Mouse (Mus musculus) ES-Bruce4 (cell line): ENCODE data around the gene Ccr2. TPM values are rescaled to one million over a fixed set of nuclear protein-coding genes. Genes with fewer than 3 reads are reported as not detected.
"Not testable (repeated sequence)": the region's sequence is repeated elsewhere in the genome, so short reads cannot be mapped to it uniquely, and the experiment has no call there.

Source experiments
- H3K27ac ChIP-seq: 2 replicates; pipeline ENCODE4 v1.5.1; 2012; ENCODE audit warnings: low read length, inconsistent platforms; ENCODE audit not compliant: insufficient read depth
- H3K27me3 ChIP-seq: 2 replicates; pipeline ENCODE4 v1.6.1; 2012; ENCODE audit warnings: mild to moderate bottlenecking, low read length, inconsistent platforms; ENCODE audit not compliant: control insufficient read depth, poor library complexity, insufficient read depth, severe bottlenecking
- H3K36me3 ChIP-seq: 2 replicates; pipeline ENCODE4 v1.6.1; 2012; ENCODE audit warnings: inconsistent platforms, mild to moderate bottlenecking, low read length, moderate library complexity; ENCODE audit not compliant: control insufficient read depth, poor library complexity, insufficient read depth, severe bottlenecking
- H3K4me1 ChIP-seq: one replicate; pipeline ENCODE4 v1.8.1; 2011; ENCODE audit warnings: low read length; ENCODE audit not compliant: control insufficient read depth, insufficient read depth
- H3K4me3 ChIP-seq: 2 replicates; pipeline ENCODE4 v1.5.1; 2011; ENCODE audit warnings: low read depth, mild to moderate bottlenecking, low read length
- H3K9ac ChIP-seq: 2 replicates; pipeline ENCODE4 v1.6.1; 2012; ENCODE audit warnings: low read depth, mild to moderate bottlenecking, inconsistent platforms; ENCODE audit not compliant: poor library complexity, severe bottlenecking
- H3K9me3 ChIP-seq: replicated peaks from 2 replicates; pipeline ENCODE4 v1.6.1; 2012; ENCODE audit warnings: mild to moderate bottlenecking, low read length, inconsistent platforms; ENCODE audit not compliant: control insufficient read depth, poor library complexity, insufficient read depth, severe bottlenecking
- CTCF ChIP-seq: IDR thresholded peaks from one replicate; pipeline ENCODE4 v1.8.1; 2011; ENCODE audit warnings: low read depth, low read length
- EP300 ChIP-seq: IDR thresholded peaks from 2 replicates; pipeline ENCODE4 v1.6.1; 2011; ENCODE audit warnings: low read depth, low read length; ENCODE audit not compliant: insufficient read depth
- POLR2A ChIP-seq: IDR thresholded peaks from one replicate; pipeline ENCODE4 v1.8.1; 2011; ENCODE audit warnings: low read length; ENCODE audit not compliant: insufficient read depth
- polyA plus RNA-seq: library from polyadenylated mRNA; stranded (reverse); fragments of >200 nt; gene quantifications from 2 replicates; pipeline ENCODE4 v1.2.4, GENCODE M21; 2011; ENCODE audit warnings: low read depth; ENCODE audit not compliant: missing spikeins, insufficient read depth, insufficient read length

Ccr2 gene
- polyA plus RNA-seq, 1 experiment, result not detected

- Histone ChIP-seq H3K36me3 (no peaks in the 10 kb centered on the region), H3K4me1 (no peaks in the 10 kb centered on the region), H3K27me3 (no peaks in the 10 kb centered on the region), H3K9me3 (no peaks in the 10 kb centered on the region), H3K4me3 (no peak overlapping the region), H3K9ac (no peak overlapping the region), H3K27ac (no peak overlapping the region)
- TF ChIP-seq CTCF (no peak), POLR2A (no peak), EP300 (no peak)
Observed at GRCm38 (mm10) chr9:124066572-124067103, 35.1 kb upstream of the Ccr2 start.

- Histone ChIP-seq H3K27ac (no peak overlapping the region), H3K36me3 (no peaks in the 10 kb centered on the region), H3K4me3 (no peak overlapping the region), H3K9ac (no peak overlapping the region), H3K9me3 (no peaks in the 10 kb centered on the region), H3K4me1 (no peaks in the 10 kb centered on the region), H3K27me3 (no peaks in the 10 kb centered on the region)
- TF ChIP-seq POLR2A, result no peak
- TF ChIP-seq EP300, result no peak
- TF ChIP-seq CTCF, result no peak
Observed at GRCm38 (mm10) chr9:124068098-124069058, 33.4 kb upstream of the Ccr2 start.

GRCm38 (mm10) chr9:124071506-124071905 is 30.2 kb upstream of the Ccr2 start:
- Histone ChIP-seq H3K36me3 (no peaks in the 10 kb centered on the region), H3K4me1 (no peaks in the 10 kb centered on the region), H3K9ac (no peak overlapping the region), H3K27me3 (no peaks in the 10 kb centered on the region), H3K9me3 (no peaks in the 10 kb centered on the region), H3K4me3 (no peak overlapping the region), H3K27ac (no peak overlapping the region)
- TF ChIP-seq CTCF, result no peak

- H3K4me1 ChIP-seq, result no peaks in the 10 kb centered on the region
- no peaks in the 10 kb centered on the region for H3K9me3 ChIP-seq
- no peaks in the 10 kb centered on the region for H3K27me3 ChIP-seq
- H3K9ac ChIP-seq, result no peak overlapping the region
- no peak overlapping the region for H3K27ac ChIP-seq
- H3K4me3 ChIP-seq, result no peak overlapping the region
- H3K36me3 ChIP-seq, result no peaks in the 10 kb centered on the region
- no peak for TF ChIP-seq POLR2A
- TF ChIP-seq CTCF, result no peak
Observed at GRCm38 (mm10) chr9:124079803-124080202, 21.9 kb upstream of the Ccr2 start.

- H3K9me3 ChIP-seq, H3K27ac ChIP-seq, H3K36me3 ChIP-seq, H3K4me1 ChIP-seq, H3K4me3 ChIP-seq, H3K9ac ChIP-seq, H3K27me3 ChIP-seq: not testable (repeated sequence)
Observed at GRCm38 (mm10) chr9:124080471-124080870, 21.3 kb upstream of the Ccr2 start.

GRCm38 (mm10) chr9:124090441-124090840 is 11.3 kb upstream of the Ccr2 start:
- H3K9me3 ChIP-seq, result no peaks in the 10 kb centered on the region
- H3K27ac ChIP-seq, result no peak overlapping the region
- H3K4me3 ChIP-seq, result no peak overlapping the region
- H3K27me3 ChIP-seq, result no peaks in the 10 kb centered on the region
- TF ChIP-seq CTCF (no peak), EP300 (no peak), POLR2A (no peak)
- H3K4me1 ChIP-seq, result no peaks in the 10 kb centered on the region
- no peak overlapping the region for H3K9ac ChIP-seq
- no peaks in the 10 kb centered on the region for H3K36me3 ChIP-seq
